In genomic region chr7:46578091-46578490, GRCm38 (mm10) we compare ENCODE assay signal across 16 mouse cellular contexts.
"Had no signal": no experiment of that assay in that cellular context is flagged by ENCODE, and none has a peak within 500 bp of the region (broad histone marks: within the 10 kb centered on the region; RNA-seq: fewer than 3 reads in every experiment).

No protein-coding gene starts in this region.

- H3K4me3 ChIP-seq: neural tube, embryonic 12.5 days; neural tube, embryonic 13.5 days; neural tube, embryonic 15.5 days; stomach, embryonic 15.5 days had no signal

- H3K27ac ChIP-seq: neural tube, embryonic 12.5 days; neural tube, embryonic 13.5 days; neural tube, embryonic 15.5 days; stomach, embryonic 15.5 days; stomach, postnatal 0 days had no signal

- DNase-seq: retina, postnatal 1 day; right cerebral cortex, postnatal 14 days; right cerebral cortex, postnatal 25 days; right cerebral cortex, postnatal 4 days; spleen, adult 18-20 months; thymus, adult 18-20 months; thymus, adult 2 months; thymus, postnatal 14 days; thymus, postnatal 25 days; thymus, postnatal 36 days; thymus, postnatal 4 days had no signal
